Mouse (Mus musculus): ENCODE data around the gene Hvcn1. TPM values are rescaled to one million over a fixed set of nuclear protein-coding genes. Genes with fewer than 3 reads are reported as not detected.
"Not testable (repeated sequence)": the region's sequence is repeated elsewhere in the genome, so short reads cannot be mapped to it uniquely, and the experiment has no call there.

The Hvcn1 gene
- polyA plus RNA-seq, 1 experiment from 2014 or later: 12.5 TPM

DNA sequence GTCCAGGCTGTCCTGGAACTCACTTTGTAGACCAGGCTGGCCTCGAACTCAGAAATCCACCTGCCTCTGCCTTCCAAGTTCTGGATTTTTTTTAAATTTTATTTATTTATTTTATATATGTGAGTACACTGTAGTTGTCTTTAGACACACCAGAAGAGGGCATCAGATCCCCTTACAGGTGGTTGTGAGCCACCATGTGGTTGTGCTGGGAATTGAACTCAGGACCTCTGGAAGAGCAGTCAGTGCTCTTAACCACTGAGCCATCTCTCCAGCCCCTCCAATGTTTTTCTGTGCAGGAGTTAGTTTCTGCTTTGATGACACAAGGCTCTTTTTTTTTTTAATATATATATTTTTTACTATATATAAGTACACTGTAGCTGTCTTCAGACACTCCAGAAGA lies 6.2 kb downstream of the Hvcn1 start:
- not testable (repeated sequence) for H3K36me3 ChIP-seq (ENCODE audit: control insufficient read depth, insufficient read depth, low read length); H3K27ac ChIP-seq (ENCODE audit: low read depth, low read length); DNase-seq (ENCODE audit: low spot score, missing footprints); H3K27me3 ChIP-seq (ENCODE audit: control insufficient read depth, insufficient read depth, low read length); H3K9ac ChIP-seq (ENCODE audit: low read length); H3K4me3 ChIP-seq (ENCODE audit: low read depth, low read length); H3K4me2 ChIP-seq; ATAC-seq (ENCODE audit: low FRiP score); H3K9me3 ChIP-seq (ENCODE audit: control insufficient read depth, low read length)
- H3K4me1 ChIP-seq (ENCODE audit: control insufficient read depth, insufficient read depth, low read length): peaks cover 11% of the 10 kb centered on the region
- WGBS: 93% methylated on average over 1 of the region's 1 CpGs

DNA sequence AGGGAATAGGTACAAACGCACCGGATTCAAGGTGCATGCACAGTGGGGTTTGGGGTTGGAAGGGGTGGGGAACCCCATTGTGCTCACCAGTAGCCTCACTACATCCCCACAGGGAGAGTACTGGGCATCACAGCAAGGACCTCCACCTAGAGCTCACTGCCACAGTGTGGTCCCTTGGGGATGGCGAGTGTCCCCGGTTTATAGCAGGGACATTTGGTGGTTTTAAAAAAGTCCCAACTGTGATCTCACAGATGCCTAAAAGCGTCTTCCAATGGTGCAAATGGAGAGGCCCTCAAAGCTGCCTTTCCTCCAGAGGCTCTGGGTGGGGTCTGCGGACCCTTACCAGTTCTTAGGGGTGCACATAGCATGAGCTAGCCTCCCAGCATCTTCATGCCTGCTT lies 7.3 kb downstream of the Hvcn1 start:
- Histone ChIP-seq H3K27me3 (ENCODE audit: control insufficient read depth, insufficient read depth, low read length) (no peaks in the 10 kb centered on the region), H3K4me3 (ENCODE audit: low read depth, low read length) (no peak overlapping the region), H3K4me1 (ENCODE audit: control insufficient read depth, insufficient read depth, low read length) (peaks cover 10% of the 10 kb centered on the region), H3K36me3 (ENCODE audit: control insufficient read depth, insufficient read depth, low read length) (0 out of 2 replicates have a peak, but pooled peaks cover 4% of the 10 kb centered on the region), H3K9me3 (ENCODE audit: control insufficient read depth, low read length) (no peaks in the 10 kb centered on the region), H3K9ac (ENCODE audit: low read length) (no peak overlapping the region), H3K27ac (ENCODE audit: low read depth, low read length) (no peak overlapping the region), H3K4me2 (no peak overlapping the region)
- DNase-seq (ENCODE audit: low spot score, missing footprints) (no peak), ATAC-seq (ENCODE audit: low FRiP score) (no peak)
- 87% methylated on average over 6 of the region's 6 CpGs for WGBS

- no peak overlapping the region for H3K9ac ChIP-seq (ENCODE audit: low read length)
- H3K4me1 ChIP-seq (ENCODE audit: control insufficient read depth, insufficient read depth, low read length): no peaks in the 10 kb centered on the region
- H3K36me3 ChIP-seq (ENCODE audit: control insufficient read depth, insufficient read depth, low read length): 0 out of 2 replicates have a peak, but pooled peaks cover 4% of the 10 kb centered on the region
- ATAC-seq (ENCODE audit: low FRiP score) (no peak), DNase-seq (ENCODE audit: low spot score, missing footprints) (no peak)
- no peaks in the 10 kb centered on the region for H3K9me3 ChIP-seq (ENCODE audit: control insufficient read depth, low read length)
- WGBS: 90% methylated on average over 6 of the region's 6 CpGs
- no peaks in the 10 kb centered on the region for H3K27me3 ChIP-seq (ENCODE audit: control insufficient read depth, insufficient read depth, low read length)
- no peak overlapping the region for H3K4me2 ChIP-seq
- no peak overlapping the region for H3K27ac ChIP-seq (ENCODE audit: low read depth, low read length)
- H3K4me3 ChIP-seq (ENCODE audit: low read depth, low read length): no peak overlapping the region
Observed at GRCm38 (mm10) chr5:122217636-122218035, 11.0 kb downstream of the Hvcn1 start.

GRCm38 (mm10) chr5:122218109-122218905 lies 11.7 kb downstream of the Hvcn1 start:
- Histone ChIP-seq H3K4me3 (ENCODE audit: low read depth, low read length) (no peak overlapping the region), H3K9me3 (ENCODE audit: control insufficient read depth, low read length) (no peaks in the 10 kb centered on the region), H3K27ac (ENCODE audit: low read depth, low read length) (no peak overlapping the region), H3K4me1 (ENCODE audit: control insufficient read depth, insufficient read depth, low read length) (no peaks in the 10 kb centered on the region), H3K36me3 (ENCODE audit: control insufficient read depth, insufficient read depth, low read length) (0 out of 2 replicates have a peak, but pooled peaks cover 4% of the 10 kb centered on the region), H3K4me2 (no peak overlapping the region), H3K27me3 (ENCODE audit: control insufficient read depth, insufficient read depth, low read length) (no peaks in the 10 kb centered on the region), H3K9ac (ENCODE audit: low read length) (no peak overlapping the region)
- 89% methylated on average over 12 of the region's 12 CpGs for WGBS
- DNase-seq (ENCODE audit: low spot score, missing footprints): no peak
- ATAC-seq (ENCODE audit: low FRiP score): no peak

- 0 out of 2 replicates have a peak, but pooled peaks cover 4% of the 10 kb centered on the region for H3K36me3 ChIP-seq (ENCODE audit: control insufficient read depth, insufficient read depth, low read length)
- no peak overlapping the region for H3K4me2 ChIP-seq
- H3K4me3 ChIP-seq (ENCODE audit: low read depth, low read length): no peak overlapping the region
- no peaks in the 10 kb centered on the region for H3K27me3 ChIP-seq (ENCODE audit: control insufficient read depth, insufficient read depth, low read length)
- no peaks in the 10 kb centered on the region for H3K4me1 ChIP-seq (ENCODE audit: control insufficient read depth, insufficient read depth, low read length)
- H3K9me3 ChIP-seq (ENCODE audit: control insufficient read depth, low read length): no peaks in the 10 kb centered on the region
- 89% methylated on average over 7 of the region's 7 CpGs for WGBS
- no peak overlapping the region for H3K9ac ChIP-seq (ENCODE audit: low read length)
- H3K27ac ChIP-seq (ENCODE audit: low read depth, low read length): no peak overlapping the region
- no peak for ATAC-seq (ENCODE audit: low FRiP score)
- DNase-seq (ENCODE audit: low spot score, missing footprints): no peak
Observed at GRCm38 (mm10) chr5:122218928-122219327, 12.3 kb downstream of the Hvcn1 start.

DNA sequence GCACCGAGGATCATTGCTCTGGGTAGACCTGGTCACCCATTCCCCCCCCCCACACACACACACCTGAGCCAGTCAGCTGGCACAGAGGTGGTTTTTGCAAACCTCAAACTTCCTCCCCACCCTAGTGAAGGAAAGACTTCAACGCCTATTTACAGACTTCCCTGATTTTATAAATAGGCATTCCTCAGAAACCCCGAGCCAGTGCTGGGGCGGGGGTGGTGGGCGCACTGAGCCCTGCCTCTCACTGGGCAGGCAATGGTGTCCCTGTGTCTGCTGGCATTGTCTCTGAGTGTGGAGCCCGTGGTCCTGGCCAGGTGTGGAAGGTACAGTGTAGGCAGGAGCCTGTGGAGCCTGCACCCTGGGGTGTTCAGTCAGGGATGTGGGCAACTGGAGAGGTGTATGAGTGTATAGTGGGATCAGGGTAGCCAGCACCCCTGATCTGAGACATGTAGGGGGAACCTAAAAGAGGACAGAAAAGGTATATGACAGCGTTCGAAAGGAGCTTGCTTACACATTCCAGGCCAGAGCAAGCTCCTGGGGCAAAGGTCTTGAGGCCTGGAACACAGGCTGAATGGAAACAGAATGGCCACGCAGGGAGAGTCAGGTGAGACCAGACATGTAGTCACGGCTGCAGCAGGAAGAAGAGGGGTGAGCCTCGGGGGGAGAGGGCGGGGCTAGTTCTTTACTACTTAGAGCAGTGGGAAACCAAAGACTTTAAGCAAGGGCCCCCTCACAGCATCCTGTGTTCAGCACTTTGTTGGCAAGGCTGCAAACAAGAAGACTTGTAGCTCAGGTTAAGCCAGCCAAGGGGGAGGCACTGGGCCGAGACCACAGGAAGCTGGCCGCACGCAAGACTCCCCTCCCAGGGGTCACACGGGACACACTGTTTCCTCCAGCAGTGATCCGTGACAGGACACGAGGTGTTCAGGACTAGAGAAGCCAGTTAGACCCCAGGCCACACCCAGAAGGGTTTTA lies 13.3 kb downstream of the Hvcn1 start:
- DNase-seq (ENCODE audit: low spot score, missing footprints): no peak
- no peak overlapping the region for H3K4me2 ChIP-seq
- no peak for ATAC-seq (ENCODE audit: low FRiP score)
- no peaks in the 10 kb centered on the region for H3K9me3 ChIP-seq (ENCODE audit: control insufficient read depth, low read length)
- 72% methylated on average over 18 of the region's 18 CpGs for WGBS
- no peaks in the 10 kb centered on the region for H3K27me3 ChIP-seq (ENCODE audit: control insufficient read depth, insufficient read depth, low read length)
- H3K9ac ChIP-seq (ENCODE audit: low read length): no peak overlapping the region
- no peaks in the 10 kb centered on the region for H3K4me1 ChIP-seq (ENCODE audit: control insufficient read depth, insufficient read depth, low read length)
- no peak overlapping the region for H3K27ac ChIP-seq (ENCODE audit: low read depth, low read length)
- H3K36me3 ChIP-seq (ENCODE audit: control insufficient read depth, insufficient read depth, low read length): 0 out of 2 replicates have a peak, but pooled peaks cover 4% of the 10 kb centered on the region
- H3K4me3 ChIP-seq (ENCODE audit: low read depth, low read length): no peak overlapping the region

DNA sequence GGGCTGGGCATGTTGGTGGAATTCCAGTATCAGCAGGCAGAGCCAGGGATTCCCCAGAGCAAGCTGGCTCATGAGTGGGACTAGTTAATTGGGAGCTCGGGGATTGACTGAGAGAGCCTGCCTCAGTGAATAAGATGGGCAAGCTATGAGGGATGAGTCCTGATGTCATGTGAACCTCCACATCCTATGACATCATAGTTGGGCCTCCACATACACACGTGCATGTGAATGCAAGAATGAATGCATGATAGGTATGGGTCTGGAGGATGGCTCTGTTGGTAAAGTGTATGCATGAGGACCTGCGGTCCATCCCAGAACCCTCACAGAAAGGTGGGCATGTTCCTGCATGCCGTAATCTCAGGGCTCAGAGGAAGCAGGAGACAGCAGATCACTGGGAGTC lies 14.5 kb downstream of the Hvcn1 start:
- H3K27ac ChIP-seq (ENCODE audit: low read depth, low read length): no peak overlapping the region
- no peak overlapping the region for H3K4me3 ChIP-seq (ENCODE audit: low read depth, low read length)
- no peaks in the 10 kb centered on the region for H3K9me3 ChIP-seq (ENCODE audit: control insufficient read depth, low read length)
- 84% methylated on average over 4 of the region's 4 CpGs for WGBS
- H3K36me3 ChIP-seq (ENCODE audit: control insufficient read depth, insufficient read depth, low read length): peaks cover 4% of the 10 kb centered on the region; the same call in 1 of the 2 replicates
- no peaks in the 10 kb centered on the region for H3K27me3 ChIP-seq (ENCODE audit: control insufficient read depth, insufficient read depth, low read length)
- ATAC-seq (ENCODE audit: low FRiP score): no peak
- H3K4me1 ChIP-seq (ENCODE audit: control insufficient read depth, insufficient read depth, low read length): no peaks in the 10 kb centered on the region
- no peak overlapping the region for H3K4me2 ChIP-seq
- no peak overlapping the region for H3K9ac ChIP-seq (ENCODE audit: low read length)
- no peak for DNase-seq (ENCODE audit: low spot score, missing footprints)

GRCm38 (mm10) chr5:122224291-122224690 lies 17.7 kb downstream of the Hvcn1 start:
- Histone ChIP-seq H3K36me3 (ENCODE audit: control insufficient read depth, insufficient read depth, low read length) (no peaks in the 10 kb centered on the region; the same call in 1 of the 2 replicates), H3K9ac (ENCODE audit: low read length) (no peak overlapping the region)

More at GRCm38 (mm10) chr5:122224291-122224690, 17.7 kb downstream of the Hvcn1 start:
- no peak overlapping the region for H3K4me2 ChIP-seq
- no peaks in the 10 kb centered on the region for H3K9me3 ChIP-seq (ENCODE audit: control insufficient read depth, low read length)
- no peak for DNase-seq (ENCODE audit: low spot score, missing footprints)
- WGBS: 91% methylated on average over 2 of the region's 2 CpGs
- no peaks in the 10 kb centered on the region for H3K27me3 ChIP-seq (ENCODE audit: control insufficient read depth, insufficient read depth, low read length)
- ATAC-seq (ENCODE audit: low FRiP score): no peak
- H3K27ac ChIP-seq (ENCODE audit: low read depth, low read length): no peak overlapping the region
- no peaks in the 10 kb centered on the region for H3K4me1 ChIP-seq (ENCODE audit: control insufficient read depth, insufficient read depth, low read length)
- H3K4me3 ChIP-seq (ENCODE audit: low read depth, low read length): no peak overlapping the region

Data from midbrain, embryonic 11.5 days (tissue).